ENCODE assay signal across 13 mouse cellular contexts in genomic region chr7:62225184-62225583, GRCm38 (mm10).
DNase-seq lines count a peak whose midpoint lies in the region; ATAC-seq lines count a peak whose summit lies in the region.
"Had no signal": no experiment of that assay in that cellular context is flagged by ENCODE, and none has a peak within 500 bp of the region (broad histone marks: within the 10 kb centered on the region; RNA-seq: fewer than 3 reads in every experiment).

No protein-coding gene starts in this region.

- DNase-seq in hindbrain, embryonic 11.5 days (ENCODE audit: low spot score): peak; percentile 19
- DNase-seq in embryo, embryonic 10.5 days (ENCODE audit: low spot score): peak; percentile 53
- DNase-seq in limb, embryonic 11.5 days (ENCODE audit: low spot score): peak; percentile 49
- no peak for DNase-seq in frontal cortex, postnatal 25 days (ENCODE audit: low spot score in 2 of 2)
- no peak for DNase-seq in gastrocnemius, postnatal 14 days
- no peak for DNase-seq in ovary, postnatal 14 days (ENCODE audit: low spot score)
- DNase-seq: kidney, adult 11 months; left cerebral cortex, postnatal 4 days; right cerebral cortex, adult 18-20 months had no signal

- 0 out of 2 replicates have a peak, but pooled peaks have one; percentile 49 for ATAC-seq in hindbrain, embryonic 11.5 days (ENCODE audit: low FRiP score)
- ATAC-seq in hindbrain, embryonic 12.5 days (ENCODE audit: low FRiP score): no peak
- ATAC-seq in limb, embryonic 11.5 days (ENCODE audit: insufficient number of reproducible peaks, low FRiP score, low TSS enrichment, low read depth): peak; percentile 87
- ATAC-seq in neural tube, embryonic 13.5 days (ENCODE audit: low read depth): no peak

- intact Hi-C loops in gastrocnemius, postnatal 14 days (cut with DNase I; ENCODE audit: low total_unique reads): no loop called here

- no peak overlapping the region for H3K27ac ChIP-seq in hindbrain, embryonic 11.5 days (ENCODE audit: low read depth, low read length)
- no peak overlapping the region for H3K27ac ChIP-seq in hindbrain, embryonic 12.5 days
- H3K27ac ChIP-seq in limb, embryonic 11.5 days (replicated peaks; ENCODE audit: low read depth, low read length): no peak overlapping the region
- no peak overlapping the region for H3K27ac ChIP-seq in neural tube, embryonic 13.5 days (replicated peaks)
- H3K27ac ChIP-seq: heart, embryonic 13.5 days; lung, embryonic 15.5 days had no signal

- H3K9me3 ChIP-seq in hindbrain, embryonic 11.5 days (ENCODE audit: control insufficient read depth, low read length): no peaks in the 10 kb centered on the region
- no peaks in the 10 kb centered on the region for H3K9me3 ChIP-seq in hindbrain, embryonic 12.5 days (replicated peaks)
- H3K9me3 ChIP-seq in limb, embryonic 11.5 days (ENCODE audit: control insufficient read depth, low read length): no peaks in the 10 kb centered on the region
- H3K9me3 ChIP-seq in neural tube, embryonic 13.5 days: no peaks in the 10 kb centered on the region
- H3K9me3 ChIP-seq: heart, embryonic 13.5 days; lung, embryonic 15.5 days had no signal

- H3K4me3 ChIP-seq in hindbrain, embryonic 11.5 days (ENCODE audit: low read depth, low read length): no peak overlapping the region
- H3K4me3 ChIP-seq in hindbrain, embryonic 12.5 days: no peak overlapping the region
- H3K4me3 ChIP-seq in limb, embryonic 11.5 days (ENCODE audit: low read depth, low read length): no peak overlapping the region
- no peak overlapping the region for H3K4me3 ChIP-seq in neural tube, embryonic 13.5 days
- H3K4me3 ChIP-seq: heart, embryonic 13.5 days; lung, embryonic 15.5 days had no signal

- no peak overlapping the region for H3K9ac ChIP-seq in hindbrain, embryonic 11.5 days (ENCODE audit: low read depth, low read length)
- H3K9ac ChIP-seq in hindbrain, embryonic 12.5 days: no peak overlapping the region
- no peak overlapping the region for H3K9ac ChIP-seq in limb, embryonic 11.5 days (ENCODE audit: low read length)
- H3K9ac ChIP-seq in neural tube, embryonic 13.5 days: no peak overlapping the region
- H3K9ac ChIP-seq: heart, embryonic 13.5 days; lung, embryonic 15.5 days had no signal

- 22% methylated on average over 4 of the region's 4 CpGs for WGBS in hindbrain, embryonic 11.5 days
- WGBS in hindbrain, embryonic 12.5 days: 27% methylated on average over 4 of the region's 4 CpGs
- WGBS in limb, embryonic 11.5 days: 32% methylated on average over 4 of the region's 4 CpGs
- WGBS in neural tube, embryonic 13.5 days: 33% methylated on average over 4 of the region's 4 CpGs

- no peaks in the 10 kb centered on the region for H3K36me3 ChIP-seq in hindbrain, embryonic 11.5 days (ENCODE audit: control insufficient read depth, insufficient read depth, low read length)
- no peaks in the 10 kb centered on the region for H3K36me3 ChIP-seq in hindbrain, embryonic 12.5 days
- no peaks in the 10 kb centered on the region for H3K36me3 ChIP-seq in limb, embryonic 11.5 days (ENCODE audit: control insufficient read depth, insufficient read depth, low read length)
- no peaks in the 10 kb centered on the region for H3K36me3 ChIP-seq in neural tube, embryonic 13.5 days
- H3K36me3 ChIP-seq: heart, embryonic 13.5 days; lung, embryonic 15.5 days had no signal

- H3K4me2 ChIP-seq in hindbrain, embryonic 11.5 days (replicated peaks; ENCODE audit: low read depth, low read length): no peak overlapping the region
- H3K4me2 ChIP-seq in hindbrain, embryonic 12.5 days (replicated peaks): no peak overlapping the region; the same call in 1 of the 2 replicates
- no peak overlapping the region for H3K4me2 ChIP-seq in limb, embryonic 11.5 days (ENCODE audit: low read depth, severe bottlenecking)
- peak overlapping the region; percentile 34; the same call in 1 of the 2 replicates for H3K4me2 ChIP-seq in neural tube, embryonic 13.5 days
- H3K4me2 ChIP-seq: heart, embryonic 13.5 days; lung, embryonic 15.5 days had no signal

- no peaks in the 10 kb centered on the region for H3K4me1 ChIP-seq in hindbrain, embryonic 11.5 days (replicated peaks; ENCODE audit: control insufficient read depth, insufficient read depth, low read length)
- no peaks in the 10 kb centered on the region for H3K4me1 ChIP-seq in hindbrain, embryonic 12.5 days
- H3K4me1 ChIP-seq in limb, embryonic 11.5 days (ENCODE audit: control insufficient read depth, insufficient read depth, low read length): no peaks in the 10 kb centered on the region
- H3K4me1 ChIP-seq in neural tube, embryonic 13.5 days (replicated peaks): no peaks in the 10 kb centered on the region
- H3K4me1 ChIP-seq: heart, embryonic 13.5 days; lung, embryonic 15.5 days had no signal

- no peaks in the 10 kb centered on the region for H3K27me3 ChIP-seq in hindbrain, embryonic 11.5 days (ENCODE audit: control insufficient read depth, insufficient read depth, low read length)
- no peaks in the 10 kb centered on the region for H3K27me3 ChIP-seq in hindbrain, embryonic 12.5 days
- no peaks in the 10 kb centered on the region for H3K27me3 ChIP-seq in limb, embryonic 11.5 days (ENCODE audit: control insufficient read depth, insufficient read depth, low read length)
- no peaks in the 10 kb centered on the region for H3K27me3 ChIP-seq in neural tube, embryonic 13.5 days
- H3K27me3 ChIP-seq: heart, embryonic 13.5 days; lung, embryonic 15.5 days had no signal

Comparison
In these comparisons a context has a peak if more than half of its experiments do, and no peak if none do; other contexts are left out.
1. ATAC-seq: peak in hindbrain, embryonic 11.5 days (single experiment) and limb, embryonic 11.5 days (single experiment); none in hindbrain, embryonic 12.5 days (single experiment) and neural tube, embryonic 13.5 days (single experiment).
2. DNase-seq: peak in hindbrain, embryonic 11.5 days (single experiment), embryo, embryonic 10.5 days (single experiment) and limb, embryonic 11.5 days (single experiment); none in frontal cortex, postnatal 25 days (0 of 2), gastrocnemius, postnatal 14 days (single experiment) and ovary, postnatal 14 days (single experiment).